Mouse (Mus musculus) B cell, adult 2 months (primary cell): ENCODE measurements around the gene Calhm6.

ENCODE experiments used
- DNase-seq, 2 experiments: peaks; one replicate each; pipeline ENCODE4 v3.0.0; 2022

The Calhm6 gene

DNA sequence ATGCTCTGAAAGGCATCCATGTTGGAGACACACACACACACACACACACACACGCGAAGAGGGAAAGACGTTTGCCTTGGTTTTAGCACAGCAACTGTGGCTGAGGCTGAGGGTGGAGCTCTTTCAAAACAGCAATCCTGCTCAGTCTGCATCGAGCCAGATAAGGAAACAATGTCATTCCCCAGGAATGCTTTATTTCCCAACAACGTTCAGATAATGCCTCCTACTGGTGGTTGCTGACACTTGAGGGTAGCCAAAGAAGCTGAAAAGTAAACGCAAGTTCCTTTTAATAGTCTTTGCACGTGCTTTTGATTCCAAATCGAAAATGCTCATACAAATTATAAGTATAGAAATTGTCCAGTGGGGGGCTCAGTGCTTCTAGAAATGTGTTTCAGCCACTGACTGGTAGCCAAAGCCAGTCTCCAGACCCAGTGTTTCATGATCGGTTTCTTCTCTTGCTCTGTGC lies 31.3 kb downstream of the Calhm6 start, which contains the start of gene Calhm5:
TSS of gene Calhm5 (minus strand) at position 102 of the 466 bp plus-strand sequence.
- peak; percentile 20 to 25 for DNase-seq

DNA sequence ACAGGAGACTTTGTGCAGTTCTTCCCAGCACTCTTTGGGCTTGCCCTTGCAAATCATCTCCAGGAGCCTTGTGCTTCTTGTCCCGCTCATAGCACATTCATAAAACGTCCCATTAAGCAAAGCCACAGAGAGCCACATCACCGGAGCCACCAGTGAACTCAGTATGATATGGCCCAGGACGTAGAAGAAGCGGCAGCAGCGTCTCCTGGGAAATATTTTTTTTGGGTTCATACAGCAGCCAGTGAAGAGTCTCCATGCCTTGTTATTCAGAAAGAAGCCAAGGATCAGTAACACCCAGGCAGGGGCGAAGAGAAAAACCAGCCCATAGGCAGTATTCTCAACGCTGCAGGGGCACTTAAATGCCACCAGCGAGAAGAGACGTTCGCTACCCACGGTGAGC lies 31.8 kb downstream of the Calhm6 start:
- DNase-seq, result no peak

DNA sequence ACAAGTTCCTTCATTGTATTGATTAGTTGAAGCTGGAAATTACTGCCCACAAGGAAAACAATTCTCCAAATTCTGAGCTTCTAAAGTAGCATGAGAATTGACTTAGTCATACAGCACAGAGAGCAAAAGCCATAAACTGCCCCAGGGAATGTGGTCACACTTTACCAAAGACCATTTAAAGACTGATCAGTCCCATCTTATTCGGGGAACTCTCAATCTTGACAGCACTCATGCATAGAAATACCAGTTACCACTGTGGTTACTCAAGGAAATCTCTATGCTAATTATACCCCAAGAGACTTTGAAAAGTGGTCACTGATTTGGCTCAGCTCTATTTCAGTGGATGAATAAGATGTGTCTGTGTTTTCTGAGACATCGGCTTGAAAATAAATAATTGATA lies 32.6 kb downstream of the Calhm6 start:
- no peak for DNase-seq

DNA sequence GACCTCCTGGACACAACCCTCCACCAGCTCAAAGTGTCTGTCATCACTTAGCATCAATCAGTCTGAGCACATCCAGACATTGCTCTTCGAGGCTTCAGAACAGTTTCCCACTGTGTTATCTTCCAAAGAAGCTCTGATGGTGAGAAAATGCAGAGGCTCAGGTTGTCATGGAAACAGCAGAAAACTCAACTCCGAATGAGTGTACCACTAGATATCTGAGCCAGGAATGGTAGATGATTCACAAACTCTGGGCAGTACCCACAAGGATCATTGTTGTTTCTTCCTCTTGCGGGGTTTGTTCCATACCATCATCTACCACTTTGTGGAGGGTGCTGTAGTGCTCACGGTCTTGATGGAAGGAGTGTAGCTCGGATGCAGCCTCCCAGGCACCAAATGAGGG lies 35.9 kb downstream of the Calhm6 start:
- DNase-seq, result no peak

DNA sequence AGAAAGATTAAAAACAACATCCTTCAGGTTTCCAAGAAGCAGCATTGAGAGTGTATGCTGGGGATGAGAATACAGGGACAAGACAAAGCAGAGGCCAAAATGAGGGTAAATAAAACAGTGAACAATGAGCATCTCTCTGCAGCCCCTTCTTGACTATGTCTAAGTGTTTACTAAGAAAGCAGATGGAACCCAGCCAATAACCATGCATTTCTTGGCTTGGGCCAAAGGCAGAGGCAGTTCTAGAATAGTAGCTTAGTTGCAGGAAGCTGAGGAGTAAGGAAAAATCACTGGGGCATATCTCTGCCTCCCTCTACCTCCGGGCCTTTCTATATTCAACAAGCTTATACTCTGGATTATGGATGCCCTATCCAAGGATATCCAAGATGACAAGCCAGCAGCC lies 37.3 kb downstream of the Calhm6 start:
- no peak for DNase-seq

DNA sequence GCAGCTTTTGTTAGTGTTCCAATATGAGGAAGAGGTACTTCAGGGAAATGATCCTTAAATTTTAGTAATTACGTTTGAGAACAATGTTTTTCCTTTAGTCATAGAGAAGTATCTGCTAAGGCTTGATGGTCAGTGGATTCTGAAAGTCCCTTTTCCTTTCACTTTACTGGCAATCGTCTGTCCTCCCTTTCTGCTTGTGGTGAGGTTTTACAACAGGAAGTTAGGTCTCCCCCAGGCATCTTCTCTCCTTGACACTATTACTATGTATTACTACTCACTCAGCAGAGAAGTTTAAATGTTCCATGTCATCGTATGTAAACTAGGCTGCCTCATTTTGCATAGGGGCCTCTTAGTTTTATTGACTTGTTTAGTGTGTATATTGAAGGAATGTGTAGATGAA lies 38.3 kb downstream of the Calhm6 start:
- DNase-seq, result no peak

DNA sequence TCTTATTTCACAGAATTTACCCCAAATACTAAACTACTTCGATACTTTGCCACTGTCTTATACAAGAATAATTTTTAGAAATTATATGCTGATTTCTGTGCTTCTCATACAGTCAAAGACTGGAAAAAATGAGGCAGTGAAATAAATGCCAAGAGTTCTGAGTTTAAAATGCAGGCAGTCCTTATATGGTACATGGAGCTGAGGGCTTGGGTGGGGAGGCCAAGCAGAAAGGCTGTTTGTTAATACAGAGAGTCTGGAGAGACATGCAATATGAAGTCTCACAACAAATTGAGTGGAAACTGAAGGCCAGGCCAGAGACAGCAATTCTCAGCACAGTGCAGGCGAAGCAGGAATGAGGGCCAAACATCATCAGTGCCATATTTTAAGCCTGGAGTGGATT lies 39.3 kb downstream of the Calhm6 start:
- DNase-seq, result no peak

DNA sequence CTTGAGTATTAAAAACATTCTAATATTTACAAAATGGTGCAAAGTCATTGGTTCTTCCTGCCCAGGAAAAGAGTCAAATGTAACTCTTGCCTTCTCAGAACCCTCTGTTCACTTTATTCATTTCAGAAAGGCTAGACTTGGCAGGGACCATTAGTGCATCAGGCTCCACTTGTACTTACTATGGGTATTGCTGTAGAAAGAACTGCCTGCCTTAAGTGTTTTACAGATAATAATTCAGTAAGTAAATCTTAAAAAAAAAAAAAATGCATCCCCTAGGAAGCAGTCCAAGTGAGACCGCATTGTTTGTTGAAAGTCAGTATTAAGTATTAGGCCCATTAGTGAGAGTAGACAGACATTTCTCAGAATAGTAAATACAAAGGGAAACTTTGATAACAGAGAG lies 41.3 kb downstream of the Calhm6 start:
- DNase-seq, result no peak
